Mouse (Mus musculus): ENCODE measurements around the gene Lrrc36.

GRCm38 (mm10) chr8:105481453-105481852 is 68.1 kb downstream of the Lrrc36 start:
- TF ChIP-seq POLR2A (IDR thresholded peaks at IDR 0.05; ENCODE audit: control insufficient read depth, extremely low read depth, insufficient read depth, low read length, poor library complexity): no peak
- peak; percentile 53; the same call in 1 of the 2 replicates for TF ChIP-seq CTCF (IDR thresholded peaks at IDR 0.05; ENCODE audit: borderline replicate concordance, control insufficient read depth, extremely low read depth, insufficient read depth, low read length, poor library complexity)
